8 mouse cellular contexts compared by ENCODE assay signal in genomic region chr9:44720358-44721153, GRCm38 (mm10). TPM values are rescaled to one million over a fixed set of nuclear protein-coding genes. Genes with fewer than 3 reads are reported as not detected.
DNase-seq lines count a peak whose midpoint lies in the region; ATAC-seq and TF ChIP-seq lines count a peak whose summit lies in the region.

No protein-coding gene starts in this region.

- no peaks in the 10 kb centered on the region for H3K36me3 ChIP-seq in thymus, adult 2 months (ENCODE audit: control insufficient read depth, insufficient read depth, low read length)
- peaks cover 32% of the 10 kb centered on the region for H3K36me3 ChIP-seq in heart, embryonic 10.5 days
- H3K36me3 ChIP-seq in neural tube, embryonic 14.5 days (ENCODE audit: control insufficient read depth, insufficient read depth, low read length): peaks cover 8% of the 10 kb centered on the region; the same call in 1 of the 2 replicates

- TF ChIP-seq CTCF in thymus, adult 2 months (IDR thresholded peaks at IDR 0.05; ENCODE audit: borderline replicate concordance, control insufficient read depth, extremely low read depth, insufficient read depth, low read length, poor library complexity): no peak

- TF ChIP-seq POLR2A in thymus, adult 2 months (IDR thresholded peaks at IDR 0.05; ENCODE audit: control insufficient read depth, extremely low read depth, insufficient read depth, low read length, poor library complexity): no peak

- peak overlapping the region; percentile 47 for H3K4me3 ChIP-seq in thymus, adult 2 months (ENCODE audit: control insufficient read depth, insufficient read depth, low read length)
- H3K4me3 ChIP-seq in heart, embryonic 10.5 days: peak overlapping the region; percentile 69
- peak overlapping the region; percentile 74 for H3K4me3 ChIP-seq in neural tube, embryonic 14.5 days (ENCODE audit: low read depth, low read length)

- no peaks in the 10 kb centered on the region for H3K27me3 ChIP-seq in thymus, adult 2 months (ENCODE audit: control insufficient read depth, insufficient read depth, low read length)
- no peaks in the 10 kb centered on the region for H3K27me3 ChIP-seq in heart, embryonic 10.5 days (ENCODE audit: insufficient read depth, poor library complexity, severe bottlenecking)
- H3K27me3 ChIP-seq in neural tube, embryonic 14.5 days (ENCODE audit: control insufficient read depth, insufficient read depth, low read length): no peaks in the 10 kb centered on the region

- peak; percentile 36 for ATAC-seq in neural tube, embryonic 14.5 days (ENCODE audit: low read depth)

- peak; percentile 41 for DNase-seq in embryo, embryonic 10 days (ENCODE audit: low spot score)
- no peak for DNase-seq in embryo, embryonic 9.5 days (ENCODE audit: extremely low spot score)
- no peak for DNase-seq in thymus, adult 2 months
- DNase-seq in thymus, postnatal 10 days (ENCODE audit: low spot score in 2 of 2): no peak
- no peak for DNase-seq in heart, embryonic 10.5 days (ENCODE audit: low spot score)
- DNase-seq in kidney, postnatal 4 days: peak; percentile 22 to 45
- DNase-seq in layer of hippocampus, postnatal 36 days: no peak

- no peaks in the 10 kb centered on the region for H3K9me3 ChIP-seq in heart, embryonic 10.5 days
- H3K9me3 ChIP-seq in neural tube, embryonic 14.5 days (ENCODE audit: control insufficient read depth, low read length): no peaks in the 10 kb centered on the region

- peaks cover 44% of the 10 kb centered on the region for H3K4me1 ChIP-seq in thymus, adult 2 months (replicated peaks; ENCODE audit: control insufficient read depth, insufficient read depth, low read length)
- H3K4me1 ChIP-seq in heart, embryonic 10.5 days: peaks cover 76% of the 10 kb centered on the region
- H3K4me1 ChIP-seq in neural tube, embryonic 14.5 days (ENCODE audit: control insufficient read depth, insufficient read depth, low read length): peaks cover 40% of the 10 kb centered on the region

- peak overlapping the region; percentile 88 for H3K9ac ChIP-seq in neural tube, embryonic 14.5 days (replicated peaks; ENCODE audit: low read depth, low read length)

- H3K4me2 ChIP-seq in neural tube, embryonic 14.5 days (ENCODE audit: low read depth, low read length): peak overlapping the region; percentile 84

- WGBS in thymus, adult 2 months: 23% methylated on average over 9 of the region's 9 CpGs
- 24% methylated on average over 9 of the region's 9 CpGs for WGBS in heart, embryonic 10.5 days
- WGBS in neural tube, embryonic 14.5 days: 8% methylated on average over 9 of the region's 9 CpGs

- H3K27ac ChIP-seq in thymus, adult 2 months (ENCODE audit: control insufficient read depth, insufficient read depth, low read length): no peak overlapping the region
- peak overlapping the region; percentile 89 for H3K27ac ChIP-seq in heart, embryonic 10.5 days
- peak overlapping the region; percentile 72 for H3K27ac ChIP-seq in neural tube, embryonic 14.5 days (ENCODE audit: low read depth, low read length)

RNA-seq across cellular contexts. Expression of gene Phldb1, which starts 14.4 kb away (rescaled TPM):
- polyA plus RNA-seq in thymus, adult 2 months (2012; rRNA removed): 16.5 and 27.3 TPM in 2 replicates
- 29.1 and 34.7 TPM in 2 replicates for polyA plus RNA-seq in heart, embryonic 10.5 days (2016; fragmentation: Nextera tagmentation; extraction: Ambion mirVana)
- 38.8 and 45.5 TPM in 2 replicates for polyA plus RNA-seq in neural tube, embryonic 14.5 days (2014; fragmentation: Nextera tagmentation; extraction: Ambion mirVana)
- 10 to 100 TPM; 88.5 to 95.6 TPM for total RNA-seq in layer of hippocampus, postnatal 36 days (2021)

RNA-seq across cellular contexts. Expression of gene Arcn1, which starts 47.1 kb away (rescaled TPM):
- 42.0 and 43.1 TPM in 2 replicates for polyA plus RNA-seq in thymus, adult 2 months (2012; rRNA removed)
- 159 and 167 TPM in 2 replicates for polyA plus RNA-seq in heart, embryonic 10.5 days (2016; fragmentation: Nextera tagmentation; extraction: Ambion mirVana)
- polyA plus RNA-seq in neural tube, embryonic 14.5 days (2014; fragmentation: Nextera tagmentation; extraction: Ambion mirVana): 153 and 177 TPM in 2 replicates
- 100 to 1,000 TPM; 104 to 112 TPM for total RNA-seq in layer of hippocampus, postnatal 36 days (2021)

RNA-seq across cellular contexts. Expression of gene Ift46, which starts 47.2 kb away (rescaled TPM):
- polyA plus RNA-seq in thymus, adult 2 months (2012; rRNA removed): 35.1 and 42.2 TPM in 2 replicates
- polyA plus RNA-seq in heart, embryonic 10.5 days (2016; fragmentation: Nextera tagmentation; extraction: Ambion mirVana): 77.2 and 84.8 TPM in 2 replicates
- polyA plus RNA-seq in neural tube, embryonic 14.5 days (2014; fragmentation: Nextera tagmentation; extraction: Ambion mirVana): 160 and 170 TPM in 2 replicates
- total RNA-seq in layer of hippocampus, postnatal 36 days (2021): 10 to 100 TPM; 68.1 to 69.1 TPM

RNA-seq across cellular contexts. Expression of gene Treh, which starts 47.5 kb away (rescaled TPM):
- polyA plus RNA-seq in thymus, adult 2 months (2012; rRNA removed): 0.15 and 0.29 TPM in 2 replicates
- polyA plus RNA-seq in heart, embryonic 10.5 days (2016; fragmentation: Nextera tagmentation; extraction: Ambion mirVana): not detected in 2 replicates
- not detected in 2 replicates for polyA plus RNA-seq in neural tube, embryonic 14.5 days (2014; fragmentation: Nextera tagmentation; extraction: Ambion mirVana)
- not detected for total RNA-seq in layer of hippocampus, postnatal 36 days (2021)

Comparison
In these comparisons a context has a peak if more than half of its experiments do, and no peak if none do; other contexts are left out.
1. DNase-seq: peak in embryo, embryonic 10 days (single experiment) and kidney, postnatal 4 days (2 of 2); none in embryo, embryonic 9.5 days (single experiment), thymus, adult 2 months (single experiment), thymus, postnatal 10 days (0 of 2), heart, embryonic 10.5 days (single experiment) and layer of hippocampus, postnatal 36 days (0 of 2).
2. Peak in every context shown above with its lines, with median percentiles within 50 percentile points of each other: H3K4me3 ChIP-seq.